Mouse (Mus musculus) hindbrain, embryonic 14.5 days (tissue): Measurements from ENCODE around the gene Scly. TPM values are rescaled to one million over a fixed set of nuclear protein-coding genes. Genes with fewer than 3 reads are reported as not detected.
A peak's percentile ranks its signal among the peaks of the same experiment; 100 is the strongest.

Source experiments
- ATAC-seq: fragments of 200-750 bp; cut with Nextera tagmentation; 2 replicates; pipeline ENCODE4 v1.8.0; 2017; ENCODE audit warnings: moderate number of reproducible peaks, mild to moderate bottlenecking, moderate TSS enrichment, moderate library complexity; ENCODE audit not compliant: low FRiP score
- DNase-seq: peaks from one replicate; pipeline ENCODE4 v3.0.0-alpha.2; 2015; ENCODE audit warnings: low spot score
- H3K27ac ChIP-seq: fragments of 300-500 bp; sonication (generic); 2 replicates; pipeline ENCODE4 v1.5.1; 2014; ENCODE audit warnings: mild to moderate bottlenecking, moderate library complexity
- H3K27me3 ChIP-seq: fragments of 300-500 bp; sonication (generic); 2 replicates; pipeline ENCODE4 v1.6.1; 2014; ENCODE audit warnings: mild to moderate bottlenecking, low read length, mixed read lengths; ENCODE audit not compliant: control insufficient read depth, insufficient read depth
- H3K36me3 ChIP-seq: fragments of 300-500 bp; sonication (generic); replicated peaks from 2 replicates; pipeline ENCODE4 v1.6.1; 2014; ENCODE audit not compliant: control insufficient read depth, insufficient read depth
- H3K4me1 ChIP-seq: fragments of 300-500 bp; sonication (generic); replicated peaks from 2 replicates; pipeline ENCODE4 v1.6.1; 2014; ENCODE audit warnings: antibody characterized with exemption, low read length, mixed read lengths; ENCODE audit not compliant: control insufficient read depth, insufficient read depth
- H3K4me2 ChIP-seq: fragments of 300-500 bp; sonication (generic); replicated peaks from 2 replicates; pipeline ENCODE4 v1.6.1; 2014; ENCODE audit warnings: mild to moderate bottlenecking, moderate library complexity
- H3K4me3 ChIP-seq: fragments of 300-500 bp; sonication (generic); replicated peaks from 2 replicates; pipeline ENCODE4 v1.5.1; 2014; ENCODE audit warnings: mild to moderate bottlenecking, low read length
- H3K9ac ChIP-seq: fragments of 300-500 bp; sonication (generic); 2 replicates; pipeline ENCODE4 v1.6.1; 2014
- H3K9me3 ChIP-seq: fragments of 300-500 bp; sonication (generic); 2 replicates; pipeline ENCODE4 v1.6.1; 2016; ENCODE audit warnings: low read length; ENCODE audit not compliant: control insufficient read depth
- WGBS: fragments of 180-500 bp; shearing (Covaris S2); extraction: QIAGEN DNeasy Blood & Tissue Kit; methylation state at CpG from one replicate; pipeline ENCODE4 v1.1.7; 2014; 5-methylcytosine and 5-hydroxymethylcytosine counted together
- polyA plus RNA-seq: library from polyadenylated mRNA; unstranded; fragments of >200 nt; fragmentation: Nextera tagmentation; extraction: Ambion mirVana; gene quantifications from 2 replicates; pipeline ENCODE4 v1.2.1, GENCODE M21; 2014

Gene Scly
- 9.7 and 10.5 TPM in 2 replicates for polyA plus RNA-seq

GRCm38 (mm10) chr1:91297799-91298744 lies at the start of gene Scly:
Gene Scly, plus strand, starts transcription at chr1:91298338.
- H3K9ac ChIP-seq, result peak within 1 kb of the TSS; percentile 90
- H3K36me3 ChIP-seq, result 0 out of 2 replicates have a peak, but pooled peaks cover 1% of the 10 kb centered on the region
- peak within 1 kb of the TSS; percentile 91 for H3K4me3 ChIP-seq
- ATAC-seq (peak; percentile 99), DNase-seq (peak; percentile 89)
- H3K9me3 ChIP-seq, result no peaks in the 10 kb centered on the region
- under 1% methylated on average over 62 of the region's 65 CpGs for WGBS
- H3K4me2 ChIP-seq, result peak within 1 kb of the TSS; percentile 63
- H3K27me3 ChIP-seq, result no peaks in the 10 kb centered on the region
- peaks cover 11% of the 10 kb centered on the region; the same call in 1 of the 2 replicates for H3K4me1 ChIP-seq
- H3K27ac ChIP-seq, result no peak within 1 kb of the TSS

GRCm38 (mm10) chr1:91248970-91249369 lies 49.2 kb upstream of the Scly start:
- Histone ChIP-seq H3K27ac (no peak overlapping the region), H3K36me3 (peaks cover 4% of the 10 kb centered on the region; the same call in 1 of the 2 replicates), H3K4me2 (peak overlapping the region; percentile 86), H3K4me1 (peaks cover 24% of the 10 kb centered on the region), H3K9me3 (no peaks in the 10 kb centered on the region), H3K27me3 (no peaks in the 10 kb centered on the region), H3K4me3 (no peak overlapping the region), H3K9ac (0 out of 2 replicates have a peak overlapping the region, but pooled peaks have one; percentile 31)
- WGBS, result 43% methylated on average over 4 of the region's 4 CpGs
- ATAC-seq (no peak), DNase-seq (no peak)

GRCm38 (mm10) chr1:91249564-91250414 lies 48.3 kb upstream of the Scly start, which contains the start of gene Ube2f:
Gene Ube2f, plus strand, starts transcription at chr1:91250304.
- peak within 1 kb of the TSS; percentile 99 for H3K4me3 ChIP-seq
- H3K4me2 ChIP-seq, result peak within 1 kb of the TSS; percentile 86
- H3K27me3 ChIP-seq, result no peaks in the 10 kb centered on the region
- H3K9ac ChIP-seq, result peak within 1 kb of the TSS; percentile 93
- peaks cover 12% of the 10 kb centered on the region for H3K36me3 ChIP-seq
- DNase-seq (peak; percentile 97), ATAC-seq (peak; percentile 99)
- no peaks in the 10 kb centered on the region for H3K9me3 ChIP-seq
- H3K4me1 ChIP-seq, result peaks cover 24% of the 10 kb centered on the region
- H3K27ac ChIP-seq, result peak within 1 kb of the TSS; percentile 83
- WGBS, result under 1% methylated on average over 43 of the region's 43 CpGs

GRCm38 (mm10) chr1:91250415-91251147 lies 47.6 kb upstream of the Scly start:
- peak overlapping the region; percentile 99 for H3K4me3 ChIP-seq
- peaks cover 16% of the 10 kb centered on the region for H3K36me3 ChIP-seq
- H3K4me1 ChIP-seq, result peaks cover 24% of the 10 kb centered on the region
- H3K27me3 ChIP-seq, result no peaks in the 10 kb centered on the region
- DNase-seq, result no peak
- no peaks in the 10 kb centered on the region for H3K9me3 ChIP-seq
- H3K4me2 ChIP-seq, result peak overlapping the region; percentile 86
- peak overlapping the region; percentile 93 for H3K9ac ChIP-seq
- peak overlapping the region; percentile 83 for H3K27ac ChIP-seq
- WGBS, result under 1% methylated on average over 64 of the region's 70 CpGs
- no peak; the same call in 1 of the 2 replicates for ATAC-seq

- no peak for ATAC-seq
- Histone ChIP-seq H3K4me3 (peak overlapping the region; percentile 99), H3K9ac (peak overlapping the region; percentile 93), H3K4me2 (peak overlapping the region; percentile 86), H3K27me3 (no peaks in the 10 kb centered on the region), H3K9me3 (no peaks in the 10 kb centered on the region), H3K27ac (0 out of 2 replicates have a peak overlapping the region, but pooled peaks have one; percentile 83), H3K4me1 (peaks cover 24% of the 10 kb centered on the region), H3K36me3 (peaks cover 16% of the 10 kb centered on the region)
- WGBS, result 53% methylated on average over 5 of the region's 5 CpGs
- no peak for DNase-seq
These were observed 46.9 kb upstream of the Scly start for GRCm38 (mm10) chr1:91251148-91251650.

- Histone ChIP-seq H3K27ac (no peak overlapping the region), H3K4me3 (no peak overlapping the region; the same call in 1 of the 2 replicates), H3K4me2 (peak overlapping the region; percentile 86), H3K9me3 (no peaks in the 10 kb centered on the region), H3K27me3 (no peaks in the 10 kb centered on the region), H3K9ac (no peak overlapping the region; the same call in 1 of the 2 replicates), H3K36me3 (peaks cover 16% of the 10 kb centered on the region), H3K4me1 (peaks cover 24% of the 10 kb centered on the region)
- ATAC-seq (no peak), DNase-seq (no peak)
- 63% methylated on average over 8 of the region's 8 CpGs for WGBS
These were observed 46.2 kb upstream of the Scly start for GRCm38 (mm10) chr1:91251927-91252326.

- no peaks in the 10 kb centered on the region for H3K27me3 ChIP-seq
- H3K9me3 ChIP-seq, result no peaks in the 10 kb centered on the region
These were observed 40.2 kb upstream of the Scly start for GRCm38 (mm10) chr1:91257918-91258317.

GRCm38 (mm10) chr1:91259794-91260193 lies 38.3 kb upstream of the Scly start:
- H3K4me1 ChIP-seq, result no peaks in the 10 kb centered on the region
- H3K4me3 ChIP-seq, result no peak overlapping the region
- DNase-seq (no peak), ATAC-seq (no peak)
- 92% methylated on average over 5 of the region's 5 CpGs for WGBS
- H3K9me3 ChIP-seq, result no peaks in the 10 kb centered on the region
- H3K27me3 ChIP-seq, result no peaks in the 10 kb centered on the region
- no peak overlapping the region for H3K27ac ChIP-seq
- H3K4me2 ChIP-seq, result no peak overlapping the region
- no peak overlapping the region for H3K9ac ChIP-seq
- peaks cover 4% of the 10 kb centered on the region for H3K36me3 ChIP-seq

More at GRCm38 (mm10) chr1:91257918-91258317, 40.2 kb upstream of the Scly start:
- Histone ChIP-seq H3K4me1 (no peaks in the 10 kb centered on the region), H3K36me3 (peaks cover 16% of the 10 kb centered on the region), H3K4me2 (no peak overlapping the region), H3K4me3 (no peak overlapping the region), H3K27ac (no peak overlapping the region), H3K9ac (no peak overlapping the region)
- no peak for ATAC-seq
- DNase-seq, result no peak
